Mouse (Mus musculus) MEL (cell line): ENCODE measurements around the gene Coro2b. TPM values are rescaled to one million over a fixed set of nuclear protein-coding genes. Genes with fewer than 3 reads are reported as not detected.

ENCODE experiments used
- DNase-seq: peaks from one replicate; pipeline ENCODE4 v3.0.0; 2011; ENCODE audit warnings: low read depth, low spot score
- H3K27ac ChIP-seq: 2 replicates; pipeline ENCODE4 v1.5.1; 2012; ENCODE audit warnings: low read depth, mild to moderate bottlenecking, control low read depth, low read length, moderate library complexity; ENCODE audit not compliant: control insufficient read depth
- H3K27me3 ChIP-seq, 2 experiments: fragments of 150-350 bp in 1 of 2; sonication (generic) in 1 of 2; 2 replicates each; pipeline ENCODE4 v1.6.1; 2012; ENCODE audit warnings: low read length in 2 of 2, mild to moderate bottlenecking in 2 of 2, improper control_type of control experiment in 1 of 2, moderate library complexity in 1 of 2; ENCODE audit not compliant: insufficient read depth in 2 of 2, control insufficient read depth in 1 of 2
- H3K36me3 ChIP-seq, 2 experiments: 2 replicates each; pipeline ENCODE4 v1.6.1; 2012 to 2014; ENCODE audit warnings: low read length in 2 of 2, improper control_type of control experiment in 1 of 2, inconsistent platforms in 1 of 2, mild to moderate bottlenecking in 1 of 2; ENCODE audit not compliant: insufficient read depth in 2 of 2, control insufficient read depth in 1 of 2
- H3K4me1 ChIP-seq, 2 experiments: fragments of 150-350 bp in 1 of 2; sonication (generic) in 1 of 2; 2 replicates each; pipeline ENCODE4 v1.6.1; 2012; ENCODE audit warnings: low read length in 2 of 2, improper control_type of control experiment in 1 of 2, mild to moderate bottlenecking in 1 of 2; ENCODE audit not compliant: insufficient read depth in 2 of 2, control insufficient read depth in 1 of 2
- H3K4me3 ChIP-seq, 2 experiments: fragments of 150-350 bp in 1 of 2; sonication (generic) in 1 of 2; 2 replicates each; pipeline ENCODE4 v1.5.1; 2012; ENCODE audit warnings: low read depth in 2 of 2, low read length in 2 of 2, mild to moderate bottlenecking in 2 of 2, moderate library complexity in 2 of 2, control low read depth in 1 of 2, improper control_type of control experiment in 1 of 2; ENCODE audit not compliant: control insufficient read depth in 1 of 2, insufficient read depth in 1 of 2
- H3K79me2 ChIP-seq: 2 replicates; pipeline ENCODE4 v1.6.1; 2012; ENCODE audit warnings: mild to moderate bottlenecking, low read length, moderate library complexity; ENCODE audit not compliant: control insufficient read depth, poor library complexity, insufficient read depth
- H3K9ac ChIP-seq: 2 replicates; pipeline ENCODE4 v1.6.1; 2012; ENCODE audit warnings: low read depth, mild to moderate bottlenecking, control low read depth, low read length, moderate library complexity; ENCODE audit not compliant: control insufficient read depth, poor library complexity, severe bottlenecking
- H3K9me3 ChIP-seq: fragments of 150-350 bp; sonication (generic); replicated peaks from 2 replicates; pipeline ENCODE4 v1.6.1; 2012; ENCODE audit warnings: mild to moderate bottlenecking, low read length, improper control_type of control experiment, moderate library complexity; ENCODE audit not compliant: insufficient read depth
- CTCF ChIP-seq, 3 experiments: IDR thresholded peaks in 2 of 3; conservative IDR thresholded peaks in 1 of 3; 2 replicates each; pipeline ENCODE4 v1.5.1; 2011 to 2012; ENCODE audit warnings: low read length in 3 of 3, low read depth in 2 of 3, mild to moderate bottlenecking in 2 of 3, improper control_type of control experiment in 1 of 3, inconsistent platforms in 1 of 3, mixed read lengths in 1 of 3, moderate library complexity in 1 of 3; ENCODE audit not compliant: control insufficient read depth in 1 of 3, insufficient read depth in 1 of 3, poor library complexity in 1 of 3, severe bottlenecking in 1 of 3
- GABPA ChIP-seq: IDR thresholded peaks from 2 replicates; pipeline ENCODE4 v1.6.1; 2012; ENCODE audit warnings: low read depth, mild to moderate bottlenecking, inconsistent platforms, low read length, improper control_type of control experiment, moderate library complexity
- HCFC1 ChIP-seq: IDR thresholded peaks from 2 replicates; pipeline ENCODE4 v1.6.1; 2012; ENCODE audit warnings: low read depth, mild to moderate bottlenecking, inconsistent platforms, low read length, improper control_type of control experiment, moderate library complexity
- MAZ ChIP-seq: IDR thresholded peaks from 2 replicates; pipeline ENCODE4 v1.6.1; 2012; ENCODE audit warnings: low read depth, mild to moderate bottlenecking, inconsistent platforms, low read length, improper control_type of control experiment
- MEF2A ChIP-seq: IDR thresholded peaks from 2 replicates; pipeline ENCODE4 v1.6.1; 2014; ENCODE audit warnings: low read depth, mild to moderate bottlenecking, inconsistent platforms, low read length, improper control_type of control experiment; ENCODE audit not compliant: poor library complexity, insufficient replicate concordance, severe bottlenecking; ENCODE audit errors: extremely low read depth
- POLR2AphosphoS2 ChIP-seq: IDR thresholded peaks from 2 replicates; pipeline ENCODE4 v1.6.1; 2011; ENCODE audit warnings: low read length, improper control_type of control experiment
- POLR2AphosphoS5 ChIP-seq: IDR thresholded peaks from 2 replicates; pipeline ENCODE4 v1.6.1; 2012; ENCODE audit warnings: low read depth, borderline replicate concordance, mild to moderate bottlenecking, inconsistent platforms, low read length, moderate library complexity, mixed read lengths
- SMC3 ChIP-seq: IDR thresholded peaks from 2 replicates; pipeline ENCODE4 v1.6.1; 2011; ENCODE audit warnings: low read depth, low read length, improper control_type of control experiment
- TAL1 ChIP-seq: IDR thresholded peaks from 2 replicates; pipeline ENCODE4 v1.6.1; 2012; ENCODE audit warnings: mild to moderate bottlenecking, inconsistent platforms, low read length, moderate library complexity, mixed read lengths
- ZKSCAN1 ChIP-seq: IDR thresholded peaks from 2 replicates; pipeline ENCODE4 v1.6.1; 2012; ENCODE audit warnings: low read depth, mild to moderate bottlenecking, inconsistent platforms, low read length, improper control_type of control experiment, moderate library complexity
- polyA plus RNA-seq, 2 experiments: library from polyadenylated mRNA; stranded (reverse) in 1 of 2; unstranded in 1 of 2; fragments of >175 nt in 1 of 2; fragments of >200 nt in 1 of 2; gene quantifications; 2 replicates each; pipeline versions ENCODE4 v1.2.1 to v1.2.4; 2012; ENCODE audit warnings: low replicate concordance in 2 of 2, low read depth in 1 of 2; ENCODE audit not compliant: insufficient read length in 2 of 2, insufficient read depth in 1 of 2, missing spikeins in 1 of 2
- total RNA-seq: library from RNA; depleted of rRNA; stranded (reverse); fragments of 300-350 nt; gene quantifications from 2 replicates; pipeline ENCODE4 v1.2.3, GENCODE M21; 2012

The Coro2b gene
- total and polyA plus RNA-seq, 3 experiments, result not detected

GRCm38 (mm10) chr9:62455210-62455969, 81.5 kb downstream of the Coro2b start (continued):
- TF ChIP-seq ZKSCAN1, result no peak

- TF ChIP-seq SMC3, result no peak
- no peak for TF ChIP-seq CTCF (IDR thresholded peaks at IDR 0.05 in 2 of 3, conservative IDR thresholded peaks at IDR 0.05 in 1 of 3; ENCODE audit: control insufficient read depth in 1 of 3, insufficient read depth in 1 of 3, low read depth in 2 of 3, low read length in 3 of 3, poor library complexity in 1 of 3, severe bottlenecking in 1 of 3)
- TF ChIP-seq ZKSCAN1, result no peak
- no peak for TF ChIP-seq MAZ
- no peak for TF ChIP-seq HCFC1
- H3K9ac ChIP-seq, result no peak overlapping the region
- H3K9me3 ChIP-seq, result no peaks in the 10 kb centered on the region
- no peaks in the 10 kb centered on the region for H3K27me3 ChIP-seq
- no peak overlapping the region for H3K27ac ChIP-seq
- H3K36me3 ChIP-seq, result peaks cover 0 to 2% of the 10 kb centered on the region in 2 experiments; a peak in 2 of 4 replicates
- H3K4me3 ChIP-seq, result no peak overlapping the region
- no peaks in the 10 kb centered on the region for H3K79me2 ChIP-seq
- no peak for DNase-seq
- peaks cover 0 to 10% of the 10 kb centered on the region in 2 experiments; a peak in 1 of 4 replicates for H3K4me1 ChIP-seq
Measured at GRCm38 (mm10) chr9:62452373-62452993, 84.4 kb downstream of the Coro2b start.

- no peaks in the 10 kb centered on the region for H3K27me3 ChIP-seq
- no peaks in the 10 kb centered on the region for H3K9me3 ChIP-seq
- H3K9ac ChIP-seq, result no peak overlapping the region
- H3K79me2 ChIP-seq, result no peaks in the 10 kb centered on the region
- peaks cover 0 to 10% of the 10 kb centered on the region in 2 experiments; a peak in 1 of 4 replicates for H3K4me1 ChIP-seq
- no peak for DNase-seq
- H3K4me3 ChIP-seq, result no peak overlapping the region
- H3K36me3 ChIP-seq, result peaks cover 0 to 2% of the 10 kb centered on the region in 2 experiments; a peak in 2 of 4 replicates
- TF ChIP-seq MEF2A (no peak), POLR2AphosphoS2 (no peak)
- TF ChIP-seq, all 39 proteins: peak for 0
- H3K27ac ChIP-seq, result no peak overlapping the region
Measured at GRCm38 (mm10) chr9:62451585-62452372, 85.1 kb downstream of the Coro2b start.

GRCm38 (mm10) chr9:62450862-62451261, 86.0 kb downstream of the Coro2b start:
- TF ChIP-seq GABPA (no peak), MEF2A (no peak), POLR2AphosphoS5 (no peak), TAL1 (no peak)
- H3K27me3 ChIP-seq, result no peaks in the 10 kb centered on the region
- H3K36me3 ChIP-seq, result peaks cover 0 to 2% of the 10 kb centered on the region in 2 experiments; a peak in 2 of 4 replicates
- H3K9me3 ChIP-seq, result no peaks in the 10 kb centered on the region
- DNase-seq, result no peak
- no peak overlapping the region for H3K27ac ChIP-seq
- no peaks in the 10 kb centered on the region for H3K79me2 ChIP-seq
- peaks cover 0 to 10% of the 10 kb centered on the region in 2 experiments; a peak in 1 of 4 replicates for H3K4me1 ChIP-seq
- no peak overlapping the region for H3K9ac ChIP-seq
- no peak overlapping the region for H3K4me3 ChIP-seq
